Mouse (Mus musculus): Measurements from ENCODE around the gene Cbln3.

Cbln3 gene

GRCm38 (mm10) chr14:55884166-55884565 lies at the start of gene Cbln3:
Cbln3 (minus strand) TSS chr14:55884392.
- DNase-seq (ENCODE audit: low read depth, low spot score) = no peak

- no peak for DNase-seq (ENCODE audit: low read depth, low spot score)
These were observed 49.4 kb upstream of the Cbln3 start for GRCm38 (mm10) chr14:55933586-55933985.

- DNase-seq (ENCODE audit: low read depth, low spot score) = no peak
These were observed 45.2 kb upstream of the Cbln3 start for GRCm38 (mm10) chr14:55929263-55929997.

GRCm38 (mm10) chr14:55926847-55927246 lies 42.7 kb upstream of the Cbln3 start:
- DNase-seq (ENCODE audit: low read depth, low spot score) = no peak

- no peak for DNase-seq (ENCODE audit: low read depth, low spot score)
These were observed 38.5 kb upstream of the Cbln3 start for GRCm38 (mm10) chr14:55922475-55923232.

- peak; percentile 88 for DNase-seq (ENCODE audit: low read depth, low spot score)
These were observed 34.3 kb upstream of the Cbln3 start for GRCm38 (mm10) chr14:55918240-55919082.

- DNase-seq (ENCODE audit: low read depth, low spot score) = no peak
These were observed 29.2 kb upstream of the Cbln3 start for GRCm38 (mm10) chr14:55913406-55913805.

- no peak for DNase-seq (ENCODE audit: low read depth, low spot score)
These were observed 21.3 kb upstream of the Cbln3 start for GRCm38 (mm10) chr14:55905518-55905917.

- no peak for DNase-seq (ENCODE audit: low read depth, low spot score)
These were observed 16.2 kb upstream of the Cbln3 start for GRCm38 (mm10) chr14:55900414-55900755.

- peak; percentile 76 for DNase-seq (ENCODE audit: low read depth, low spot score)
These were observed 15.7 kb upstream of the Cbln3 start, which contains the start of gene Sdr39u1 for GRCm38 (mm10) chr14:55899701-55900413. Sdr39u1 (minus strand) TSS chr14:55900293.

- no peak for DNase-seq (ENCODE audit: low read depth, low spot score)
These were observed 14.8 kb upstream of the Cbln3 start for GRCm38 (mm10) chr14:55898947-55899346.

- no peak for DNase-seq (ENCODE audit: low read depth, low spot score)
These were observed 13.5 kb upstream of the Cbln3 start for GRCm38 (mm10) chr14:55897671-55898070.

GRCm38 (mm10) chr14:55886571-55887382 lies 2.6 kb upstream of the Cbln3 start:
- DNase-seq (ENCODE audit: low read depth, low spot score) = no peak

GRCm38 (mm10) chr14:55885791-55886271 lies 1.6 kb upstream of the Cbln3 start:
- DNase-seq (ENCODE audit: low read depth, low spot score) = no peak

GRCm38 (mm10) chr14:55885114-55885790 lies 1.1 kb upstream of the Cbln3 start:
- DNase-seq (ENCODE audit: low read depth, low spot score) = no peak

- peak; percentile 83 for DNase-seq (ENCODE audit: low read depth, low spot score)
These were observed 521 bp upstream of the Cbln3 start, which contains the start of gene Khnyn for GRCm38 (mm10) chr14:55884713-55885113. Khnyn (plus strand) TSS chr14:55884947.

GRCm38 (mm10) chr14:55883663-55884062 lies 529 bp downstream of the Cbln3 start:
- no peak for DNase-seq (ENCODE audit: low read depth, low spot score)

GRCm38 (mm10) chr14:55883149-55883661 lies 987 bp downstream of the Cbln3 start:
- DNase-seq (ENCODE audit: low read depth, low spot score) = no peak

GRCm38 (mm10) chr14:55882171-55882641 lies 2.0 kb downstream of the Cbln3 start:
- DNase-seq (ENCODE audit: low read depth, low spot score) = no peak

Data from embryo, embryonic 11.5 days (tissue).